Comparison of ENCODE assay signal across 8 mouse cellular contexts in the genomic region with DNA sequence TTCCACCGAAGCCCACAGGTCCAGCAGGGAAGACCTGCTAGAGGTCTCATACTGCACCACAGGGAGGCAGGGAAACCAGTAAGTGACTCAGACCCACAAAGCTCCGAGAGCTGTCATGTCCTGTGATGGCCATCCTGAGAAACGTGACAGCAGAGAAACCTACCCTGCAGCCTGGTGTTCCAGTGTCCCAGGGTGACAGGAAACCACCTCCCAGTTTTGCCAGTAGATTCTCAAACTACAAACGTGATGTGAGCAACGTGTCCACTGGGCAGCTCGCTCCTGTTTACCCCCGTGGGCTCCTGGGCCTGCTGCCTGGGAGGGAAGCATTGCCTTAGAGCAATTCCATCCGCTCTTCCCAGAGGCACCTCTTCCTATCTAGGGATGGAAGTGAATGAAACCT. TPM values are rescaled to one million over a fixed set of nuclear protein-coding genes. Genes with fewer than 3 reads are reported as not detected.
A peak's percentile ranks its signal among the peaks of the same experiment; 100 is the strongest.
DNase-seq lines count a peak whose midpoint lies in the region; ATAC-seq and TF ChIP-seq lines count a peak whose summit lies in the region.

No protein-coding gene starts in this region.

- H3K9me3 ChIP-seq in embryonic facial prominence, embryonic 10.5 days: no peaks in the 10 kb centered on the region
- H3K9me3 ChIP-seq in heart, embryonic 15.5 days (replicated peaks): no peaks in the 10 kb centered on the region
- H3K9me3 ChIP-seq in limb, embryonic 14.5 days (ENCODE audit: control insufficient read depth, low read length): no peaks in the 10 kb centered on the region
- no peaks in the 10 kb centered on the region for H3K9me3 ChIP-seq in neural tube, embryonic 12.5 days

- H3K4me2 ChIP-seq in heart, embryonic 15.5 days: peak overlapping the region; percentile 88
- H3K4me2 ChIP-seq in limb, embryonic 14.5 days (replicated peaks; ENCODE audit: low read depth, low read length, severe bottlenecking): peak overlapping the region; percentile 91
- peak overlapping the region; percentile 90 for H3K4me2 ChIP-seq in neural tube, embryonic 12.5 days (replicated peaks)

- H3K9ac ChIP-seq in heart, embryonic 15.5 days: peak overlapping the region; percentile 74
- H3K9ac ChIP-seq in limb, embryonic 14.5 days (ENCODE audit: low read depth, low read length, severe bottlenecking): peak overlapping the region; percentile 82
- H3K9ac ChIP-seq in neural tube, embryonic 12.5 days: peak overlapping the region; percentile 80

- peaks cover 29% of the 10 kb centered on the region for H3K36me3 ChIP-seq in embryonic facial prominence, embryonic 10.5 days (replicated peaks)
- no peaks in the 10 kb centered on the region for H3K36me3 ChIP-seq in heart, embryonic 15.5 days
- peaks cover 13% of the 10 kb centered on the region; the same call in 1 of the 2 replicates for H3K36me3 ChIP-seq in limb, embryonic 14.5 days (ENCODE audit: control insufficient read depth, insufficient read depth, low read length)
- peaks cover 9% of the 10 kb centered on the region; the same call in 1 of the 2 replicates for H3K36me3 ChIP-seq in neural tube, embryonic 12.5 days

- no peak for TF ChIP-seq POLR2A in limb, embryonic 14.5 days (IDR thresholded peaks at IDR 0.05; ENCODE audit: borderline replicate concordance, extremely low read depth, insufficient read depth, insufficient read length)

- peaks cover 36% of the 10 kb centered on the region for H3K4me1 ChIP-seq in embryonic facial prominence, embryonic 10.5 days
- H3K4me1 ChIP-seq in heart, embryonic 15.5 days (replicated peaks): peaks cover 34% of the 10 kb centered on the region
- H3K4me1 ChIP-seq in limb, embryonic 14.5 days (ENCODE audit: control insufficient read depth, insufficient read depth, low read length): peaks cover 14% of the 10 kb centered on the region
- H3K4me1 ChIP-seq in neural tube, embryonic 12.5 days: peaks cover 21% of the 10 kb centered on the region

- peak overlapping the region; percentile 74 for H3K4me3 ChIP-seq in embryonic facial prominence, embryonic 10.5 days
- H3K4me3 ChIP-seq in heart, embryonic 15.5 days: peak overlapping the region; percentile 61
- H3K4me3 ChIP-seq in limb, embryonic 14.5 days (replicated peaks; ENCODE audit: low read length): peak overlapping the region; percentile 64
- H3K4me3 ChIP-seq in neural tube, embryonic 12.5 days: peak overlapping the region; percentile 65

- peak; percentile 24 for DNase-seq in ovary, postnatal 36 days (ENCODE audit: low spot score)
- no peak for DNase-seq in ovary, postnatal 14 days (ENCODE audit: low spot score)
- peak; percentile 33 for DNase-seq in embryonic facial prominence, embryonic 10.5 days (ENCODE audit: low spot score)
- DNase-seq in limb, embryonic 14.5 days (ENCODE audit: low spot score): no peak
- DNase-seq in T-cell, adult 2 months (ENCODE audit: low spot score): no peak
- no peak for DNase-seq in left cerebral cortex, adult 9 months (ENCODE audit: low spot score in 2 of 2)

- peaks cover 30% of the 10 kb centered on the region for H3K27me3 ChIP-seq in embryonic facial prominence, embryonic 10.5 days (replicated peaks; ENCODE audit: low read depth, poor library complexity, severe bottlenecking)
- no peaks in the 10 kb centered on the region for H3K27me3 ChIP-seq in heart, embryonic 15.5 days
- no peaks in the 10 kb centered on the region for H3K27me3 ChIP-seq in limb, embryonic 14.5 days (ENCODE audit: control insufficient read depth, insufficient read depth, low read length)
- peaks cover 11% of the 10 kb centered on the region; the same call in 1 of the 2 replicates for H3K27me3 ChIP-seq in neural tube, embryonic 12.5 days (replicated peaks)

- WGBS in embryonic facial prominence, embryonic 10.5 days: 9% methylated on average over 8 of the region's 8 CpGs
- WGBS in heart, embryonic 15.5 days: 6% methylated on average over 8 of the region's 8 CpGs
- WGBS in limb, embryonic 14.5 days: 6% methylated on average over 8 of the region's 8 CpGs
- WGBS in neural tube, embryonic 12.5 days: 13% methylated on average over 8 of the region's 8 CpGs

- H3K27ac ChIP-seq in embryonic facial prominence, embryonic 10.5 days (replicated peaks): peak overlapping the region; percentile 93
- H3K27ac ChIP-seq in heart, embryonic 15.5 days: peak overlapping the region; percentile 92
- H3K27ac ChIP-seq in limb, embryonic 14.5 days (replicated peaks; ENCODE audit: low read depth, low read length): 0 out of 2 replicates have a peak overlapping the region, but pooled peaks have one; percentile 92
- no peak overlapping the region for H3K27ac ChIP-seq in neural tube, embryonic 12.5 days

- ATAC-seq in heart, embryonic 15.5 days (replicated peaks; ENCODE audit: insufficient number of reproducible peaks, insufficient read depth, low FRiP score, low read depth): no peak
- ATAC-seq in limb, embryonic 14.5 days (ENCODE audit: low FRiP score, low read depth): peak; percentile 0; the same call in 1 of the 2 replicates
- no peak for ATAC-seq in neural tube, embryonic 12.5 days (ENCODE audit: low FRiP score, low read depth)

RNA-seq across cellular contexts. Expression of gene Pfkfb3, which starts 53.2 kb away (rescaled TPM):
- polyA plus RNA-seq in embryonic facial prominence, embryonic 10.5 days (2016; fragmentation: Nextera tagmentation; extraction: Ambion mirVana): 15.4 and 17.0 TPM in 2 replicates
- polyA plus RNA-seq in heart, embryonic 15.5 days (2015; fragmentation: Nextera tagmentation; extraction: Ambion mirVana): 9.8 and 14.6 TPM in 2 replicates
- polyA plus RNA-seq in limb, embryonic 14.5 days (2012; rRNA removed): 19.6 and 25.3 TPM in 2 replicates
- 11.4 and 11.9 TPM in 2 replicates for polyA plus RNA-seq in limb, embryonic 14.5 days (2014; fragmentation: Nextera tagmentation; extraction: Ambion mirVana)
- polyA plus RNA-seq in neural tube, embryonic 12.5 days (2016; fragmentation: Nextera tagmentation; extraction: Ambion mirVana): 21.2 and 21.5 TPM in 2 replicates

Comparison
In these comparisons a context has a peak if more than half of its experiments do, and no peak if none do; other contexts are left out.
1. DNase-seq: peak in ovary, postnatal 36 days (single experiment) and embryonic facial prominence, embryonic 10.5 days (single experiment); none in ovary, postnatal 14 days (single experiment), limb, embryonic 14.5 days (single experiment), T-cell, adult 2 months (single experiment) and left cerebral cortex, adult 9 months (0 of 2).
2. Peak in every context shown above with its lines, with median percentiles within 50 percentile points of each other: H3K4me3 ChIP-seq, H3K4me2 ChIP-seq and H3K9ac ChIP-seq.